Mouse (Mus musculus): ENCODE results near the gene Rbfox1.

The Rbfox1 gene

GRCm38 (mm10) chr16:6914531-6914930, 1029.4 kb downstream of the Rbfox1 start:
- DNase-seq (ENCODE audit: low read depth, low spot score): no peak

GRCm38 (mm10) chr16:6918641-6919040, 1033.5 kb downstream of the Rbfox1 start:
- DNase-seq (ENCODE audit: low read depth, low spot score): no peak

GRCm38 (mm10) chr16:6919681-6920080, 1034.5 kb downstream of the Rbfox1 start:
- no peak for DNase-seq (ENCODE audit: low read depth, low spot score)

- DNase-seq (ENCODE audit: low read depth, low spot score): no peak
Observed at GRCm38 (mm10) chr16:6927661-6928060, 1042.5 kb downstream of the Rbfox1 start.

GRCm38 (mm10) chr16:6930795-6931194, 1045.6 kb downstream of the Rbfox1 start:
- no peak for DNase-seq (ENCODE audit: low read depth, low spot score)

GRCm38 (mm10) chr16:6946151-6946550, 1061.0 kb downstream of the Rbfox1 start:
- no peak for DNase-seq (ENCODE audit: low read depth, low spot score)

- no peak for DNase-seq (ENCODE audit: low read depth, low spot score)
Observed at GRCm38 (mm10) chr16:6949666-6950065, 1064.5 kb downstream of the Rbfox1 start.

- DNase-seq (ENCODE audit: low read depth, low spot score): no peak
Observed at GRCm38 (mm10) chr16:6955102-6955675, 1070.0 kb downstream of the Rbfox1 start.

- DNase-seq (ENCODE audit: low read depth, low spot score): peak; percentile 28
Observed at GRCm38 (mm10) chr16:6961931-6962379, 1076.8 kb downstream of the Rbfox1 start.

- no peak for DNase-seq (ENCODE audit: low read depth, low spot score)
Observed at GRCm38 (mm10) chr16:6962508-6962907, 1077.4 kb downstream of the Rbfox1 start.

- no peak for DNase-seq (ENCODE audit: low read depth, low spot score)
Observed at GRCm38 (mm10) chr16:6963533-6963932, 1078.4 kb downstream of the Rbfox1 start.

- DNase-seq (ENCODE audit: low read depth, low spot score): peak; percentile 87
Observed at GRCm38 (mm10) chr16:6964720-6965583, 1079.8 kb downstream of the Rbfox1 start.

GRCm38 (mm10) chr16:6969986-6970385, 1084.8 kb downstream of the Rbfox1 start:
- DNase-seq (ENCODE audit: low read depth, low spot score): no peak

GRCm38 (mm10) chr16:6976341-6976740, 1091.2 kb downstream of the Rbfox1 start:
- DNase-seq (ENCODE audit: low read depth, low spot score): no peak

GRCm38 (mm10) chr16:6983947-6984346, 1098.8 kb downstream of the Rbfox1 start:
- DNase-seq (ENCODE audit: low read depth, low spot score): no peak

- DNase-seq (ENCODE audit: low read depth, low spot score): no peak
Observed at GRCm38 (mm10) chr16:6986031-6986430, 1100.9 kb downstream of the Rbfox1 start.

- DNase-seq (ENCODE audit: low read depth, low spot score): no peak
Observed at GRCm38 (mm10) chr16:6986494-6986893, 1101.3 kb downstream of the Rbfox1 start.

- DNase-seq (ENCODE audit: low read depth, low spot score): no peak
Observed at GRCm38 (mm10) chr16:6992251-6992650, 1107.1 kb downstream of the Rbfox1 start.

GRCm38 (mm10) chr16:6993180-6993579, 1108.0 kb downstream of the Rbfox1 start:
- no peak for DNase-seq (ENCODE audit: low read depth, low spot score)

- no peak for DNase-seq (ENCODE audit: low read depth, low spot score)
Observed at GRCm38 (mm10) chr16:6997109-6997508, 1112.0 kb downstream of the Rbfox1 start.

GRCm38 (mm10) chr16:6997834-6998233, 1112.7 kb downstream of the Rbfox1 start:
- DNase-seq (ENCODE audit: low read depth, low spot score): no peak

GRCm38 (mm10) chr16:7004565-7004964, 1119.4 kb downstream of the Rbfox1 start:
- DNase-seq (ENCODE audit: low read depth, low spot score): no peak

GRCm38 (mm10) chr16:7005478-7005877, 1120.3 kb downstream of the Rbfox1 start:
- peak; percentile 68 for DNase-seq (ENCODE audit: low read depth, low spot score)

Data from ZHBTc4 (cell line).